Mouse (Mus musculus) liver, embryonic 12.5 days (tissue): ENCODE results near the gene Srsf2. TPM values are rescaled to one million over a fixed set of nuclear protein-coding genes. Genes with fewer than 3 reads are reported as not detected.
A peak's percentile ranks its signal among the peaks of the same experiment; 100 is the strongest.
"Not testable (repeated sequence)": the region's sequence is repeated elsewhere in the genome, so short reads cannot be mapped to it uniquely, and the experiment has no call there.

Experiments
- ATAC-seq: fragments of 200-750 bp; cut with Nextera tagmentation; 2 replicates; pipeline ENCODE4 v1.8.0; 2017; ENCODE audit warnings: moderate number of reproducible peaks, mild to moderate bottlenecking, moderate library complexity
- H3K27ac ChIP-seq: fragments of 300-500 bp; sonication (generic); 2 replicates; pipeline ENCODE4 v1.5.1; 2016; ENCODE audit warnings: mild to moderate bottlenecking
- H3K27me3 ChIP-seq: fragments of 300-500 bp; sonication (generic); replicated peaks from 2 replicates; pipeline ENCODE4 v1.6.1; 2016; ENCODE audit warnings: mild to moderate bottlenecking, moderate library complexity
- H3K36me3 ChIP-seq: fragments of 300-500 bp; sonication (generic); 2 replicates; pipeline ENCODE4 v1.6.1; 2016; ENCODE audit warnings: mild to moderate bottlenecking, moderate library complexity
- H3K4me1 ChIP-seq: fragments of 300-500 bp; sonication (generic); 2 replicates; pipeline ENCODE4 v1.6.1; 2016
- H3K4me2 ChIP-seq: fragments of 300-500 bp; sonication (generic); 2 replicates; pipeline ENCODE4 v1.6.1; 2016; ENCODE audit warnings: mild to moderate bottlenecking, moderate library complexity
- H3K4me3 ChIP-seq: fragments of 300-500 bp; sonication (generic); 2 replicates; pipeline ENCODE4 v1.5.1; 2016; ENCODE audit warnings: mild to moderate bottlenecking, moderate library complexity
- H3K9ac ChIP-seq: fragments of 300-500 bp; sonication (generic); 2 replicates; pipeline ENCODE4 v1.6.1; 2016; ENCODE audit warnings: mild to moderate bottlenecking, moderate library complexity
- H3K9me3 ChIP-seq: fragments of 300-500 bp; sonication (generic); replicated peaks from 2 replicates; pipeline ENCODE4 v1.6.1; 2016; ENCODE audit warnings: mild to moderate bottlenecking, moderate library complexity
- WGBS: fragments of 180-500 bp; shearing (Covaris S2); methylation state at CpG from one replicate; pipeline ENCODE4 v1.1.7; 2016; ENCODE audit not compliant: insufficient replicate concordance; 5-methylcytosine and 5-hydroxymethylcytosine counted together
- polyA plus RNA-seq: library from polyadenylated mRNA; unstranded; fragments of >200 nt; fragmentation: Nextera tagmentation; extraction: Ambion mirVana; gene quantifications from 2 replicates; pipeline ENCODE4 v1.2.1, GENCODE M21; 2016

Gene Srsf2
- polyA plus RNA-seq, 1 experiment from 2014 or later = 801 TPM

- H3K4me3 ChIP-seq = peak overlapping the region; percentile 99
- WGBS = under 1% methylated on average over 29 of the region's 29 CpGs
- H3K4me1 ChIP-seq = peaks cover 48% of the 10 kb centered on the region
- peak overlapping the region; percentile 99 for H3K27ac ChIP-seq
- H3K27me3 ChIP-seq = no peaks in the 10 kb centered on the region
- ATAC-seq = no peak
- H3K9ac ChIP-seq = peak overlapping the region; percentile 99
- peak overlapping the region; percentile 91 for H3K4me2 ChIP-seq
- H3K9me3 ChIP-seq = no peaks in the 10 kb centered on the region
- H3K36me3 ChIP-seq = peaks cover 52% of the 10 kb centered on the region
These were observed 1.2 kb downstream of the Srsf2 start for GRCm38 (mm10) chr11:116851576-116852290.

GRCm38 (mm10) chr11:116850833-116851477 is 1.9 kb downstream of the Srsf2 start:
- H3K9me3 ChIP-seq = no peaks in the 10 kb centered on the region
- WGBS = 23% methylated on average over 6 of the region's 6 CpGs
- no peak for ATAC-seq

GRCm38 (mm10) chr11:116850085-116850484 is 2.8 kb downstream of the Srsf2 start:
- Histone ChIP-seq H3K27ac (peak overlapping the region; percentile 99), H3K9ac (peak overlapping the region; percentile 99), H3K4me2 (peak overlapping the region; percentile 91), H3K4me3 (peak overlapping the region; percentile 99), H3K4me1 (peaks cover 62% of the 10 kb centered on the region), H3K36me3 (peaks cover 64% of the 10 kb centered on the region), H3K27me3 (no peaks in the 10 kb centered on the region), H3K9me3 (no peaks in the 10 kb centered on the region)
- 30% methylated on average over 4 of the region's 4 CpGs for WGBS
- ATAC-seq = no peak

More at GRCm38 (mm10) chr11:116850833-116851477, 1.9 kb downstream of the Srsf2 start:
- Histone ChIP-seq H3K4me3 (peak overlapping the region; percentile 99), H3K27me3 (no peaks in the 10 kb centered on the region), H3K36me3 (peaks cover 60% of the 10 kb centered on the region), H3K9ac (peak overlapping the region; percentile 99), H3K4me1 (peaks cover 55% of the 10 kb centered on the region), H3K27ac (peak overlapping the region; percentile 99), H3K4me2 (peak overlapping the region; percentile 91)

GRCm38 (mm10) chr11:116849587-116849986 is 3.3 kb downstream of the Srsf2 start:
- no peak overlapping the region for H3K27ac ChIP-seq
- H3K9ac ChIP-seq = no peak overlapping the region
- ATAC-seq = no peak
- H3K9me3 ChIP-seq = no peaks in the 10 kb centered on the region
- peaks cover 64% of the 10 kb centered on the region for H3K36me3 ChIP-seq
- no peaks in the 10 kb centered on the region for H3K27me3 ChIP-seq
- peak overlapping the region; percentile 19; the same call in 1 of the 2 replicates for H3K4me3 ChIP-seq
- peaks cover 62% of the 10 kb centered on the region for H3K4me1 ChIP-seq
- peak overlapping the region; percentile 39 for H3K4me2 ChIP-seq

- peaks cover 62% of the 10 kb centered on the region for H3K4me1 ChIP-seq
- peak overlapping the region; percentile 39 for H3K4me2 ChIP-seq
- H3K36me3 ChIP-seq = peaks cover 64% of the 10 kb centered on the region
- H3K27ac ChIP-seq = peak overlapping the region; percentile 64
- ATAC-seq, H3K27me3 ChIP-seq, H3K9ac ChIP-seq, H3K9me3 ChIP-seq, H3K4me3 ChIP-seq: not testable (repeated sequence)
- WGBS = 49% methylated on average over 2 of the region's 2 CpGs
These were observed 4.1 kb downstream of the Srsf2 start for GRCm38 (mm10) chr11:116848877-116849178.

GRCm38 (mm10) chr11:116848086-116848876 is 4.6 kb downstream of the Srsf2 start:
- ATAC-seq = no peak
- no peaks in the 10 kb centered on the region for H3K9me3 ChIP-seq
- peak overlapping the region; percentile 12 for H3K4me2 ChIP-seq
- H3K36me3 ChIP-seq = peaks cover 64% of the 10 kb centered on the region
- 67% methylated on average over 5 of the region's 5 CpGs for WGBS
- no peaks in the 10 kb centered on the region for H3K27me3 ChIP-seq
- H3K9ac ChIP-seq = no peak overlapping the region
- peaks cover 62% of the 10 kb centered on the region for H3K4me1 ChIP-seq
- peak overlapping the region; percentile 64 for H3K27ac ChIP-seq
- H3K4me3 ChIP-seq = no peak overlapping the region; the same call in 1 of the 2 replicates

- Histone ChIP-seq H3K9me3 (no peaks in the 10 kb centered on the region), H3K4me3 (no peak overlapping the region), H3K4me2 (peak overlapping the region; percentile 5; the same call in 1 of the 2 replicates), H3K4me1 (peaks cover 62% of the 10 kb centered on the region), H3K9ac (0 out of 2 replicates have a peak overlapping the region, but pooled peaks have one; percentile 18), H3K36me3 (peaks cover 64% of the 10 kb centered on the region), H3K27ac (peak overlapping the region; percentile 64), H3K27me3 (no peaks in the 10 kb centered on the region)
- ATAC-seq = no peak
- 86% methylated on average over 3 of the region's 3 CpGs for WGBS
These were observed 5.5 kb downstream of the Srsf2 start for GRCm38 (mm10) chr11:116847187-116848085.

- H3K9ac ChIP-seq = no peak overlapping the region
- H3K4me2 ChIP-seq = no peak overlapping the region
- H3K27ac ChIP-seq = peak overlapping the region; percentile 48; the same call in 1 of the 2 replicates
- WGBS = 69% methylated on average over 4 of the region's 4 CpGs
- H3K4me1 ChIP-seq = peaks cover 67% of the 10 kb centered on the region
- no peak for ATAC-seq
- peaks cover 62% of the 10 kb centered on the region for H3K36me3 ChIP-seq
- H3K27me3 ChIP-seq = no peaks in the 10 kb centered on the region
- no peak overlapping the region for H3K4me3 ChIP-seq
- no peaks in the 10 kb centered on the region for H3K9me3 ChIP-seq
These were observed 6.2 kb downstream of the Srsf2 start for GRCm38 (mm10) chr11:116846593-116847181.

GRCm38 (mm10) chr11:116843261-116844233 is 9.3 kb downstream of the Srsf2 start, which contains the start of the genes Mettl23 and Jmjd6:
Gene Mettl23, plus strand, starts transcription at chr11:116843278.
Gene Jmjd6, minus strand, starts transcription at chr11:116843449.
- under 1% methylated on average over 72 of the region's 72 CpGs for WGBS
- Histone ChIP-seq H3K4me1 (peaks cover 78% of the 10 kb centered on the region), H3K9me3 (no peaks in the 10 kb centered on the region), H3K4me2 (peak within 1 kb of the TSS; percentile 86), H3K27ac (peak within 1 kb of the TSS; percentile 98), H3K9ac (peak within 1 kb of the TSS; percentile 94), H3K36me3 (peaks cover 62% of the 10 kb centered on the region), H3K4me3 (peak within 1 kb of the TSS; percentile 82), H3K27me3 (no peaks in the 10 kb centered on the region)
- ATAC-seq = peak; percentile 95
